Mouse (Mus musculus) myocyte (in vitro differentiated cells): ENCODE measurements around the gene Gper1.

Experiments
- E2F4 ChIP-seq: IDR thresholded peaks from one replicate; pipeline ENCODE4 v1.6.1; 2011; ENCODE audit warnings: mild to moderate bottlenecking, control low read depth, moderate library complexity; ENCODE audit not compliant: insufficient read depth
- MAX ChIP-seq: IDR thresholded peaks from one replicate; pipeline ENCODE4 v1.6.1; 2011; ENCODE audit warnings: low read depth, mild to moderate bottlenecking, control low read depth
- MYOG ChIP-seq, 3 experiments: IDR thresholded peaks; one replicate each; pipeline ENCODE4 v1.6.1; 2011; ENCODE audit warnings: control low read depth in 2 of 3, low read depth in 2 of 3, mild to moderate bottlenecking in 2 of 3; ENCODE audit not compliant: insufficient read length in 2 of 3, control insufficient read depth in 1 of 3, insufficient read depth in 1 of 3
- POLR2A ChIP-seq: IDR thresholded peaks from one replicate; pipeline ENCODE4 v1.6.1; 2011; ENCODE audit warnings: low read depth, mild to moderate bottlenecking, control low read depth, moderate library complexity; ENCODE audit not compliant: insufficient read length
- SRF ChIP-seq: IDR thresholded peaks from one replicate; pipeline ENCODE4 v1.6.1; 2011; ENCODE audit warnings: low read depth; ENCODE audit not compliant: control insufficient read depth, insufficient read length
- TCF12 ChIP-seq: IDR thresholded peaks from one replicate; pipeline ENCODE4 v1.6.1; 2011; ENCODE audit warnings: mild to moderate bottlenecking, control low read depth; ENCODE audit not compliant: poor library complexity, insufficient read depth, severe bottlenecking
- USF1 ChIP-seq: IDR thresholded peaks from one replicate; pipeline ENCODE4 v1.6.1; 2011; ENCODE audit warnings: low read depth, mild to moderate bottlenecking, control low read depth, moderate library complexity

DNA sequence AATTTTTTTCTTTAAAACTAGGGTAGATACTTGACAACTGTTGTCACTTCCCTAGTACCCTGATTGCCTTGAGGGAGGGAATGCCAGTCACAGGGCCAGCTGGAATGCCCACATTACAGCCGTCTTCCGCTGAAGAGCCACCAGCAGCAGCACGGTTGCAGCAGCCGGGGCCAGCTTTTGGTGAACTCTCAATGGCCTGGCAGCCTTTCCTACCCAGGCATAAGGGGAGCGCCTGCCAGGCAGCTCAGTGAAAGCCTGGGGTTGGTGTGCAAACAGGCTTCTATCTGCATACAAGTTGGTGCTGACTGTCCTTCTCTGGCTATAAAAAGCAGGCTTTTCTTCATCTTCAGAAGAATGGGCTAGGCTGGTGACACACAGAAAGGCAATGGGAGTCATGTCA is 17.5 kb downstream of the Gper1 start:
- TF ChIP-seq POLR2A = no peak
- TF ChIP-seq TCF12 = no peak
- no peak for TF ChIP-seq USF1
- no peak for TF ChIP-seq MAX
- TF ChIP-seq SRF = no peak
- no peak for TF ChIP-seq E2F4
- TF ChIP-seq MYOG (IDR thresholded peaks at IDR 0.05; ENCODE audit: control insufficient read depth in 1 of 3, insufficient read depth in 1 of 3, insufficient read length in 2 of 3, low read depth in 2 of 3) = no peak
